Mouse (Mus musculus) CH12.LX (cell line): ENCODE measurements at regions not wholly inside any gene's neighbourhood (a gene's known extent, or its start where the extent isn't known, plus 50 kb on each side); places are given as distances from the start of the nearest gene placed in this dataset.

Source experiments
- CHD1 ChIP-seq: IDR thresholded peaks from 2 replicates; pipeline ENCODE4 v1.6.1; 2012; ENCODE audit warnings: low read depth, low read length, improper control_type of control experiment, inconsistent platforms
- CTCF ChIP-seq, 2 experiments: IDR thresholded peaks in 1 of 2; conservative IDR thresholded peaks in 1 of 2; 2 replicates each; pipeline ENCODE4 v1.5.1; 2011 to 2012; ENCODE audit warnings: low read depth in 2 of 2, low read length in 2 of 2, improper control_type of control experiment in 1 of 2, inconsistent platforms in 1 of 2, mild to moderate bottlenecking in 1 of 2, moderate library complexity in 1 of 2
- POLR2A ChIP-seq: IDR thresholded peaks from 2 replicates; pipeline ENCODE4 v1.6.1; 2011; ENCODE audit warnings: low read depth, mild to moderate bottlenecking, improper control_type of control experiment, low read length
- RAD21 ChIP-seq: IDR thresholded peaks from 2 replicates; pipeline ENCODE4 v1.6.1; 2011; ENCODE audit warnings: low read depth, mild to moderate bottlenecking, low read length, improper control_type of control experiment, moderate library complexity

DNA sequence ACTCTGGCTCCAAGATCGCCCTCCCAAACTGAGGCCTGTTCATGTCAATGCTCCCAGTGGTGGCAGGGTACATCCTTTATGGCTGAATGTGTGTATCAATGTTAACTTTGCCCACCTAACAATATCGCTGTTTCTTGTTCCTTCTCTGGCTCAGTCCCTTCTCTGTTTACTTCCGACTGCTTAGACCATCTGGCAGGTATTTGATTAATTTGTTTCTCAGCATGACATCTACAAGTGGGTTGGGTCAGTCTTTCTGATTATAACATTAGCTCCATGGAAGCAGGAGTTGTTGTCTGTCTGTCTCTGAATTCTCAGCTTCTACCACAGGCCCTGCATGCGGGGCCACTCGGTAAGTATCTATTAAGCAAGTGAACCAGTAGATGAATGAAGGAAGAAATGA lies 49.9 kb upstream of the Peli1 start:
- TF ChIP-seq CTCF (conservative IDR thresholded peaks at IDR 0.05 in 1 of 2, IDR thresholded peaks at IDR 0.05 in 1 of 2; ENCODE audit: low read depth in 2 of 2, low read length in 2 of 2) (no peak), POLR2A (no peak), CHD1 (no peak), RAD21 (no peak)
